Mouse (Mus musculus) liver, postnatal 0 days (tissue): ENCODE data around the gene Gm15097.
"Not testable (repeated sequence)": the region's sequence is repeated elsewhere in the genome, so short reads cannot be mapped to it uniquely, and the experiment has no call there.

Experiments used
- CTCF ChIP-seq: sonication (generic); IDR thresholded peaks from 2 replicates; pipeline ENCODE4 v1.5.1; 2016; ENCODE audit warnings: antibody characterized with exemption, low read depth
- EP300 ChIP-seq: IDR thresholded peaks from 2 replicates; pipeline ENCODE4 v1.6.1; 2016; ENCODE audit warnings: antibody characterized with exemption, low read depth, mild to moderate bottlenecking

GRCm38 (mm10) chrX:149784173-149784572 is at the start of gene Gm15097:
- not testable (repeated sequence) for TF ChIP-seq CTCF, EP300
